Comparison of ENCODE assay signal across 8 mouse cellular contexts in the genomic region with DNA sequence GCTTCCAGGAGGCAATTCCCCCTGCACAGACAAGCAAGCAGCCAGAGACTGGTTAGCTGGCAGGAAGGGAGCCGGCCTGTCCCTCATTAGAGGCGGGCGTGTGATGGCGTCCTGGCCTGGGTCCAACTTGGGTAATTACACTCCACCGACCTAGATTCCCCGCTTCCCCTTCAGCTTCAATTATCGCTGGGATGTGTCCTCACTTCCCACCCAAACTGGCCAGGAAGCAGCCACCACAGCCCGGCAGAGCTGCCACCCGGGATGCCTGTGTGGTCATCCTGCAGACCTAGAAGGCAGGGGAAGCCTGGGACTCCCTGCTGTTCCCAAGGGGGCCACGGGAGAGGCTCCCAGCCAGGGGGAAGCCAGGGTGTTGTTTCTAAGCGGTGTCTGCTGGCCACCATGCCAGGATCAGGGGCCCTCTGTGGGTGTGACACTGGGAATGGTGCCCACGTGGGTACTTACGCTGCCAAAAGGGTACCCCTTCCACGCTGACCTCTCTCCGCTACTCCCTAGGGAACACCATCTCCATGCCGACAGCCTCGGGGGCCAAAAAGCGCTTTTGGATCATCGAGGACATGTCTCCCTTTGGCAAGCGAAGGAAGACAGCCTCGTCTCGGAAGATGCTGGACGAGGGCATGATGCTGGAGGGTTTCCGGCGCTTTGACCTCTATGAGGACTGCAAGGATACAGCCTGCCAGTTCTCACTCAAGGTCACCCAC.
DNase-seq lines count a peak whose midpoint lies in the region; ATAC-seq and TF ChIP-seq lines count a peak whose summit lies in the region.

No protein-coding gene starts in this region.

- H3K4me1 ChIP-seq in E14TG2a.4 (replicated peaks; ENCODE audit: low read depth, low read length): peaks cover 66% of the 10 kb centered on the region
- H3K4me1 ChIP-seq in cerebellum, adult 2 months (ENCODE audit: control insufficient read depth, insufficient read depth, low read length): peaks cover 11% of the 10 kb centered on the region; the same call in 1 of the 2 replicates
- peaks cover 58% of the 10 kb centered on the region for H3K4me1 ChIP-seq in hindbrain, embryonic 10.5 days (replicated peaks)
- H3K4me1 ChIP-seq in midbrain, embryonic 16.5 days (ENCODE audit: control insufficient read depth, insufficient read depth, low read length): peaks cover 26% of the 10 kb centered on the region

- peaks cover 6% of the 10 kb centered on the region for H3K36me3 ChIP-seq in E14TG2a.4 (ENCODE audit: insufficient read depth, low read length)
- H3K36me3 ChIP-seq in hindbrain, embryonic 10.5 days: peaks cover 68% of the 10 kb centered on the region
- no peaks in the 10 kb centered on the region for H3K36me3 ChIP-seq in midbrain, embryonic 16.5 days (ENCODE audit: control insufficient read depth, insufficient read depth, low read length)

- DNase-seq in cerebellum, adult 2 months: peak; percentile 45 to 51
- peak; percentile 32 to 56 for DNase-seq in frontal cortex, postnatal 25 days (ENCODE audit: low spot score in 2 of 2)
- peak; percentile 24 for DNase-seq in hindbrain, embryonic 10.5 days (ENCODE audit: low spot score)
- DNase-seq in layer of hippocampus, postnatal 36 days: peak; percentile 55 to 68
- no peak for DNase-seq in ovary, postnatal 36 days (ENCODE audit: low spot score)
- no peak for DNase-seq in urinary bladder, adult 18-20 months (ENCODE audit: low spot score in 2 of 2)

- peak overlapping the region; percentile 73 for H3K4me3 ChIP-seq in E14TG2a.4 (replicated peaks; ENCODE audit: low read length)
- H3K4me3 ChIP-seq in cerebellum, adult 2 months (replicated peaks; ENCODE audit: insufficient read depth, low read depth, low read length): no peak overlapping the region
- peak overlapping the region; percentile 54 for H3K4me3 ChIP-seq in hindbrain, embryonic 10.5 days
- no peak overlapping the region for H3K4me3 ChIP-seq in midbrain, embryonic 16.5 days (ENCODE audit: low read depth, low read length)

- no peaks in the 10 kb centered on the region for H3K9me3 ChIP-seq in E14TG2a.4 (ENCODE audit: low read length)
- H3K9me3 ChIP-seq in hindbrain, embryonic 10.5 days: no peaks in the 10 kb centered on the region
- H3K9me3 ChIP-seq in midbrain, embryonic 16.5 days (replicated peaks; ENCODE audit: control insufficient read depth, low read length, poor library complexity, severe bottlenecking): no peaks in the 10 kb centered on the region

- no peak overlapping the region for H3K27ac ChIP-seq in cerebellum, adult 2 months (ENCODE audit: insufficient read depth, low read length)
- H3K27ac ChIP-seq in hindbrain, embryonic 10.5 days: peak overlapping the region; percentile 79; the same call in 1 of the 2 replicates
- peak overlapping the region; percentile 11; the same call in 1 of the 2 replicates for H3K27ac ChIP-seq in midbrain, embryonic 16.5 days (ENCODE audit: low read length)

- TF ChIP-seq POLR2A in cerebellum, adult 2 months (IDR thresholded peaks at IDR 0.05; ENCODE audit: borderline replicate concordance, insufficient read depth, low read length): no peak

- H3K4me2 ChIP-seq in midbrain, embryonic 16.5 days (ENCODE audit: low read length): peak overlapping the region; percentile 86

- peak; percentile 36; the same call in 1 of the 2 replicates for ATAC-seq in midbrain, embryonic 16.5 days

- no peak for TF ChIP-seq CTCF in E14TG2a.4 (conservative IDR thresholded peaks at IDR 0.05; ENCODE audit: low read length)
- no peak for TF ChIP-seq CTCF in cerebellum, adult 2 months (IDR thresholded peaks at IDR 0.05; ENCODE audit: borderline replicate concordance, insufficient read depth, low read depth, low read length)

- 7% methylated on average over 25 of the region's 25 CpGs for WGBS in cerebellum, adult 2 months
- WGBS in hindbrain, embryonic 10.5 days: 47% methylated on average over 25 of the region's 25 CpGs
- 30% methylated on average over 25 of the region's 25 CpGs for WGBS in midbrain, embryonic 16.5 days

- peaks cover 40% of the 10 kb centered on the region for H3K27me3 ChIP-seq in E14TG2a.4 (ENCODE audit: insufficient read depth, low read length)
- H3K27me3 ChIP-seq in cerebellum, adult 2 months (ENCODE audit: control insufficient read depth, insufficient read depth, low read length): no peaks in the 10 kb centered on the region; the same call in 1 of the 2 replicates
- peaks cover 94% of the 10 kb centered on the region for H3K27me3 ChIP-seq in hindbrain, embryonic 10.5 days (ENCODE audit: insufficient read depth, poor library complexity, severe bottlenecking)
- peaks cover 18% of the 10 kb centered on the region for H3K27me3 ChIP-seq in midbrain, embryonic 16.5 days (ENCODE audit: control insufficient read depth, insufficient read depth, low read depth, low read length)

- peak overlapping the region; percentile 31; the same call in 1 of the 2 replicates for H3K9ac ChIP-seq in midbrain, embryonic 16.5 days (ENCODE audit: low read depth, low read length)

Comparison
In these comparisons a context has a peak if more than half of its experiments do, and no peak if none do; other contexts are left out.
1. H3K4me3 ChIP-seq: peak in E14TG2a.4 (single experiment) and hindbrain, embryonic 10.5 days (single experiment); none in cerebellum, adult 2 months (single experiment) and midbrain, embryonic 16.5 days (single experiment).
2. DNase-seq: peak in cerebellum, adult 2 months (2 of 2), frontal cortex, postnatal 25 days (2 of 2), hindbrain, embryonic 10.5 days (single experiment) and layer of hippocampus, postnatal 36 days (2 of 2); none in ovary, postnatal 36 days (single experiment) and urinary bladder, adult 18-20 months (0 of 2).